Mouse (Mus musculus) embryonic facial prominence, embryonic 10.5 days (tissue): ENCODE results near the gene Tln1. TPM values are rescaled to one million over a fixed set of nuclear protein-coding genes. Genes with fewer than 3 reads are reported as not detected.
A peak's percentile ranks its signal among the peaks of the same experiment; 100 is the strongest.

Experiments
- DNase-seq: peaks from one replicate; pipeline ENCODE4 v3.0.0-alpha.2; 2017; ENCODE audit warnings: low spot score
- H3K27ac ChIP-seq: fragments of 300-500 bp; sonication (generic); replicated peaks from 2 replicates; pipeline ENCODE4 v1.5.1; 2016; ENCODE audit warnings: mild to moderate bottlenecking
- H3K27me3 ChIP-seq: fragments of 300-500 bp; sonication (generic); replicated peaks from 2 replicates; pipeline ENCODE4 v1.6.1; 2016; ENCODE audit warnings: low read depth, mild to moderate bottlenecking; ENCODE audit not compliant: poor library complexity, severe bottlenecking
- H3K36me3 ChIP-seq: fragments of 300-500 bp; sonication (generic); replicated peaks from 2 replicates; pipeline ENCODE4 v1.6.1; 2016; ENCODE audit warnings: mild to moderate bottlenecking, moderate library complexity
- H3K4me1 ChIP-seq: fragments of 300-500 bp; sonication (generic); 2 replicates; pipeline ENCODE4 v1.6.1; 2016
- H3K4me3 ChIP-seq: fragments of 300-500 bp; sonication (generic); 2 replicates; pipeline ENCODE4 v1.5.1; 2016; ENCODE audit warnings: mild to moderate bottlenecking, moderate library complexity
- H3K9me3 ChIP-seq: fragments of 300-500 bp; sonication (generic); 2 replicates; pipeline ENCODE4 v1.6.1; 2016; ENCODE audit warnings: mild to moderate bottlenecking
- WGBS: fragments of 180-500 bp; shearing (Covaris S2); methylation state at CpG from one replicate; pipeline ENCODE4 v1.1.7; 2016; 5-methylcytosine and 5-hydroxymethylcytosine counted together
- polyA plus RNA-seq: library from polyadenylated mRNA; unstranded; fragments of >200 nt; fragmentation: Nextera tagmentation; extraction: Ambion mirVana; gene quantifications from 2 replicates; pipeline ENCODE4 v1.2.1, GENCODE M21; 2016

The Tln1 gene
- polyA plus RNA-seq, 1 experiment from 2014 or later, result 53.5 TPM

DNA sequence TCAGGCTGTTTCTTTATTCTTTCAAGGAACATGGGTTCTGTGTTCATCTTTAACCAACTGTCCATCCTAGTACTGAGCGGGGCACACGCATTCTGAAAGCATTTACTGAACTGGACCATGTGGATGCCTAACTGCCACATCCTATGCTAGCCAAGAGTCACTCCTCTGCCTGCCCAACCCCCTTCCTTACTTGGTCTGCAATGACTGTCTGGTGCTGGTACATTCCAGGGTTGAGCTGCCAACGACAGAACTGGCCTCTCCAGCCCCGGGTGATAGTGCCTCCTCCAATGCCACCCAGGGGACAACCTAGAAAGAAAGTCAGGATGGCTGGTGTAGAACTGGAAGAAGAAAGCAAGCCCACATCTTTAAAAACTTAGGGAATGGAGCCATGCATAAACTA is 11.1 kb upstream of the Tln1 start:
- no peak overlapping the region for H3K4me3 ChIP-seq
- DNase-seq, result no peak
- H3K27ac ChIP-seq, result no peak overlapping the region
- no peaks in the 10 kb centered on the region for H3K9me3 ChIP-seq
- peaks cover 66% of the 10 kb centered on the region for H3K36me3 ChIP-seq
- no peaks in the 10 kb centered on the region for H3K27me3 ChIP-seq
- 92% methylated on average over 4 of the region's 4 CpGs for WGBS
- H3K4me1 ChIP-seq, result peaks cover 31% of the 10 kb centered on the region

GRCm38 (mm10) chr4:43571395-43572045 is 9.0 kb upstream of the Tln1 start:
- Histone ChIP-seq H3K4me1 (peaks cover 14% of the 10 kb centered on the region), H3K36me3 (peaks cover 87% of the 10 kb centered on the region), H3K27me3 (no peaks in the 10 kb centered on the region), H3K27ac (no peak overlapping the region), H3K4me3 (no peak overlapping the region), H3K9me3 (no peaks in the 10 kb centered on the region)
- no peak for DNase-seq
- 87% methylated on average over 6 of the region's 6 CpGs for WGBS

DNA sequence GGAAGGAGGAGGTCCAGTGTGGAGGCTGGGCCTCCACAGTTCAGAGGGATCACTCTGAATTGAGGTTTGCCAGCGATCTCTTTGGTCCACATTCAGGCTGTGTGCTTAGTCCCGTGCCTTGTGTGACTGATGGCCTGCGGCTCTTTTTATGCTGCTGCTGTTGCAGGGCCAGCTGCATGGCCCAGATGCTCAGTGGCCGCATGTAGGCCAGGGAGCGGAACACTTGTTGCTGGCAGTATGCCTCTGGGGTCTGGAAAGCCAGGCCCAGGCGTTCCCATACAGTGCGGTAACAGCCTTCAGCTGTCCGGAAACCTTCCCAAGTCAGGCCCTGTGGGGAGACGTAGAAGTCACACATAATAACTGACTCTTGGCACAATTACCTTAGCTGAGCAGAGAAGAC is 4.6 kb upstream of the Tln1 start:
- no peak overlapping the region for H3K27ac ChIP-seq
- H3K36me3 ChIP-seq, result peaks cover 77% of the 10 kb centered on the region
- 94% methylated on average over 9 of the region's 9 CpGs for WGBS
- DNase-seq, result no peak
- peaks cover 10% of the 10 kb centered on the region for H3K4me1 ChIP-seq
- no peaks in the 10 kb centered on the region for H3K9me3 ChIP-seq
- no peak overlapping the region for H3K4me3 ChIP-seq
- no peaks in the 10 kb centered on the region for H3K27me3 ChIP-seq

- H3K9me3 ChIP-seq, result no peaks in the 10 kb centered on the region
- WGBS, result 84% methylated on average over 2 of the region's 2 CpGs
- H3K4me3 ChIP-seq, result no peak overlapping the region
- no peak for DNase-seq
- H3K27me3 ChIP-seq, result no peaks in the 10 kb centered on the region
- H3K4me1 ChIP-seq, result peaks cover 37% of the 10 kb centered on the region
- H3K27ac ChIP-seq, result no peak overlapping the region
- H3K36me3 ChIP-seq, result peaks cover 48% of the 10 kb centered on the region
These were observed 1.7 kb upstream of the Tln1 start for GRCm38 (mm10) chr4:43564231-43564630.

- Histone ChIP-seq H3K4me1 (peaks cover 44% of the 10 kb centered on the region), H3K27ac (no peak overlapping the region), H3K4me3 (peak overlapping the region; percentile 94), H3K9me3 (no peaks in the 10 kb centered on the region), H3K36me3 (peaks cover 41% of the 10 kb centered on the region), H3K27me3 (no peaks in the 10 kb centered on the region)
- 88% methylated on average over 4 of the region's 4 CpGs for WGBS
- no peak for DNase-seq
These were observed 1.0 kb upstream of the Tln1 start for GRCm38 (mm10) chr4:43563601-43563875.

DNA sequence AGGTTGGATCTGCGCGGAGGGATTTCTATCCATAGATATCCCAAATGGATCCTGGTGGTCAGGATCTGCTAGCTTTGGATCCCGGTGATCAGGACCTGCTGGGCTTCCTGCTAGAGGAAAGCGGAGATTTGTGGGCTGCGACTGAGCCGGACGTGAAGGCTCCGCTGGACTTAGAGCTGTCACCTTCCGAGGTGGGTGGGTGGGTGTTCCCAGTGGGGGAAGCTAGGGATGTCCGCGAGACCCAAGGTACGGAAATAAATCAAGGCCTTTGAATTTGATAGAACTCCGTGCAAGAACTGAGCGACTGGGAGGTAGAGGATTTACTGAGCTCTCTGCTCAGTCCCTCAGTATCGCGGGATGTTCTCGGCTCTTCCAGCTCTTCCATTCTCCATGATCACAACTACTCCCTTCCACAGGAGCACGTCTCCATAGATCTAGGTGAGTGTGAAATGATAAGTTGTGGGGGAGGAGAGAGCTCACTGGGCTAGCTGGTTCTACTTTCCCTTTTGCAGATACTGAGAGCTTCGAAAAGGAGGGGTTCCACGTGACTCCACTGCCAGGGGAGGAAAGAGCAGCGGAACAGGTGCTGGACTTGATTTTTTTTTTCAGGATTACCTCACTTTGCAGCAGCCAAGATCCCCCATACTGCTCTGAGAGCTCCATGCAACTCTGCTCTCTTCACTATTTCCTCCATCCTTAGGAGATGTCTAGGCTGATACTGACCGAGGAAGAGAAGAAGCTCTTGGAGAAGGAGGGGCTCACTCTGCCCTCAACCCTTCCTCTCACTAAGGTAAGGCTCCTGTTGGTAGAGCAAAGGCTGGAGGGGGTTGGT is 494 bp upstream of the Tln1 start:
- no peak for DNase-seq
- Histone ChIP-seq H3K4me3 (peak overlapping the region; percentile 94), H3K4me1 (peaks cover 50% of the 10 kb centered on the region), H3K27me3 (no peaks in the 10 kb centered on the region), H3K36me3 (peaks cover 35% of the 10 kb centered on the region), H3K27ac (peak overlapping the region; percentile 97), H3K9me3 (no peaks in the 10 kb centered on the region)
- 8% methylated on average over 22 of the region's 22 CpGs for WGBS

GRCm38 (mm10) chr4:43561436-43561996 is 975 bp downstream of the Tln1 start:
- H3K27ac ChIP-seq, result peak overlapping the region; percentile 97
- peaks cover 65% of the 10 kb centered on the region for H3K4me1 ChIP-seq
- peaks cover 35% of the 10 kb centered on the region for H3K36me3 ChIP-seq
- peak overlapping the region; percentile 94 for H3K4me3 ChIP-seq
- H3K27me3 ChIP-seq, result no peaks in the 10 kb centered on the region
- DNase-seq, result no peak
- WGBS, result 3% methylated on average over 16 of the region's 16 CpGs
- no peaks in the 10 kb centered on the region for H3K9me3 ChIP-seq

DNA sequence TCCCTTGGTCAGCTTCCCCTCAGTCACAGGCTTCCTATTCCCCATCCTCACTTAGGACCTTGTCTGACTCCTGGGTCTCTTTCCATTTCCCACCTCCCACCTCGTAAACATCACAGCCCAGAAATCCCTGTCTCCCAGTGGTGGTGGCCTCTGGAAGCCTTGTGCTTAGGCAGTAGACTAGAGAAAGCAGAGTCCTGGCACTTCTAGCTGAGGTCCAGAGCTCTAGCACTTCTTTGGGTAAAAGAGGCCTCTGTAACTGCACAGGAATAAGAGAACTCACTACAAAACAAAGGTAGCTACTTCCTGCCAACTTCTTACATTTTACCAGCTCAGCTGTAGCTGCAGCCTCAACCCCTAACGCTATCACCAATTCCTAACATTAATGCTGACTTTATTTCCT is 1.5 kb downstream of the Tln1 start:
- H3K4me3 ChIP-seq, result peak overlapping the region; percentile 94
- peaks cover 65% of the 10 kb centered on the region for H3K4me1 ChIP-seq
- WGBS, result 33% methylated on average over 2 of the region's 2 CpGs
- H3K9me3 ChIP-seq, result no peaks in the 10 kb centered on the region
- no peak for DNase-seq
- H3K36me3 ChIP-seq, result peaks cover 35% of the 10 kb centered on the region
- peak overlapping the region; percentile 36; the same call in 1 of the 2 replicates for H3K27ac ChIP-seq
- no peaks in the 10 kb centered on the region for H3K27me3 ChIP-seq

GRCm38 (mm10) chr4:43560243-43560611 is 2.3 kb downstream of the Tln1 start:
- H3K36me3 ChIP-seq, result peaks cover 35% of the 10 kb centered on the region
- no peaks in the 10 kb centered on the region for H3K27me3 ChIP-seq
- H3K4me1 ChIP-seq, result peaks cover 65% of the 10 kb centered on the region
- H3K4me3 ChIP-seq, result peak overlapping the region; percentile 94
- WGBS, result 27% methylated on average over 6 of the region's 6 CpGs
- H3K9me3 ChIP-seq, result no peaks in the 10 kb centered on the region
- DNase-seq, result no peak
- peak overlapping the region; percentile 36 for H3K27ac ChIP-seq

- Histone ChIP-seq H3K27ac (peak overlapping the region; percentile 87), H3K9me3 (no peaks in the 10 kb centered on the region), H3K36me3 (peaks cover 35% of the 10 kb centered on the region), H3K4me3 (peak overlapping the region; percentile 94), H3K27me3 (no peaks in the 10 kb centered on the region), H3K4me1 (peaks cover 65% of the 10 kb centered on the region)
- 72% methylated on average over 13 of the region's 13 CpGs for WGBS
- no peak for DNase-seq
These were observed 2.8 kb downstream of the Tln1 start for GRCm38 (mm10) chr4:43559519-43560242.

DNA sequence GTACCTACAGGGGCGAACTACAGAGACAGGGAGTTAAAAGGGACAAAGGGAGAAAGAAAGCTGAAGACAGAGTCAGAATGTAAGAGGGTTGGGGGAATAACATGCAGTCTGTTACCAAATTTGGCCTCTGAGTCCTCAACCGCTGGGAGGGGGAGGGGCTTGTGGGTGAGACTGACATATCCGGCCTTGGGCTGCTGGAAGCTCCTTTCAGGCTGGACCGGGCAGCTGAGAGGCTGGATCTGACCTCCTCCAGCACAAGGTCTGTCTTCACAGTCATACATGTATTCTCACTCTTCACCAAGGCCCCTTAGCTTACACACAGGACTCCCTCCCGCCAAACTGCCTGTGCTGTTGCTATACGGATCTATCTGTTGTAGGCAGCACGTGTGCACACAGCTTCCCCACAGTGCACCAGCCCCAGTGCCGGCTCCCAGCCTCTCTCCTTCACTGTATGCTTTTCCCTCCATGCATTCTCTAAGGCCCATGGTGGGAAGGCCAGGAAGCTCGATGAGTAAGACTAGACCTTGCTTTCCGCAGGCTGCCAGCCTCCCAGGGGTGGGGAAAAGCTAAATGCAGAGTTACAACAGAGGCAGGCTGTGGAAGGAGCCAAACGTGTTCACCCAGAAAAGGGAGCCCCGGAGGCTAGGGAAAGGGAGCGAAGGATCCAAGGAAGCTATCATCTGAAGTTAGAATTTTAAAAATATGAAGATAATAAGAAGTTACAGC is 3.7 kb downstream of the Tln1 start:
- H3K36me3 ChIP-seq, result peaks cover 42% of the 10 kb centered on the region
- H3K4me1 ChIP-seq, result peaks cover 65% of the 10 kb centered on the region
- peak; percentile 83 for DNase-seq
- H3K9me3 ChIP-seq, result no peaks in the 10 kb centered on the region
- peak overlapping the region; percentile 94 for H3K4me3 ChIP-seq
- peak overlapping the region; percentile 87 for H3K27ac ChIP-seq
- 17% methylated on average over 13 of the region's 13 CpGs for WGBS
- H3K27me3 ChIP-seq, result no peaks in the 10 kb centered on the region

DNA sequence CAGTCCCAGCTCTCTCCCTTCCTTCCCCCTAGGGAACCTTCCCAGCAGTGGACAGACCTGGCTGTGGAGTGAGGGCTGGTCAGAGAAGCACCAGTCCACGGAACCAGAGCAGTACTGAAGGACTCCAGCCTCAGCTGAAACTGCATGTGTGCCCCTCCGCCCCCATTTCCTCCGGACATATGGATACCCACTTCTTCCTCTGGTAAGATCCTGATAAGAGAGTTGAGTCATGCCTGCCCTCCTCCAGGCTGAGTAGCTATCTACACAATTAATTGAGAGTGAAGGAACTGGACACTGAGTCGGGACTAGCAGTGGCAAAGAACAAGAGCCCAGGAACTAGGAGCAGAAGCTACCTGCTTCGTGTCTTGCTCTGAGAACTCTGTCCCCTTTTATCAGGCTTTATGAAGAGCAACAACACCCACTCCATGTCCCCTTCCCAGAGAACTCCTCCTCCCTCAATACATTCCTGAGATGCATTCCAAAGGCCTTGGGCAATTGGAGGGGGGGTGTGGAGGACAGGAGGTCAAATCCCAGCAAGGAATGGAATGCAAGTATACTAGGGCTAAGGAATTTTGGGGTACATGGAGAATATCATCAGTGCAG is 4.4 kb downstream of the Tln1 start:
- Histone ChIP-seq H3K4me1 (peaks cover 58% of the 10 kb centered on the region), H3K4me3 (peak overlapping the region; percentile 94), H3K27ac (peak overlapping the region; percentile 87), H3K27me3 (no peaks in the 10 kb centered on the region), H3K9me3 (no peaks in the 10 kb centered on the region), H3K36me3 (peaks cover 48% of the 10 kb centered on the region)
- peak; percentile 20 for DNase-seq
- WGBS, result 22% methylated on average over 5 of the region's 5 CpGs
